Mouse (Mus musculus) olfactory bulb, adult 2 months (tissue): ENCODE data around the gene Rapgef5.

ENCODE experiments used
- CTCF ChIP-seq: fragments of 200-500 bp; IDR thresholded peaks from 2 replicates; pipeline ENCODE4 v1.5.1; 2012; ENCODE audit warnings: low read depth, mild to moderate bottlenecking, low read length, moderate library complexity; ENCODE audit not compliant: insufficient read depth
- POLR2A ChIP-seq: fragments of 200-500 bp; IDR thresholded peaks from 2 replicates; pipeline ENCODE4 v1.6.1; 2012; ENCODE audit warnings: mild to moderate bottlenecking, low read depth, low read length, moderate library complexity; ENCODE audit not compliant: insufficient read depth

GRCm38 (mm10) chr12:117612715-117613114, 96.4 kb downstream of the Rapgef5 start:
- TF ChIP-seq CTCF, result no peak
- no peak for TF ChIP-seq POLR2A
